Mouse (Mus musculus): Measurements from ENCODE around the gene Plxna4.

Plxna4 gene

DNA sequence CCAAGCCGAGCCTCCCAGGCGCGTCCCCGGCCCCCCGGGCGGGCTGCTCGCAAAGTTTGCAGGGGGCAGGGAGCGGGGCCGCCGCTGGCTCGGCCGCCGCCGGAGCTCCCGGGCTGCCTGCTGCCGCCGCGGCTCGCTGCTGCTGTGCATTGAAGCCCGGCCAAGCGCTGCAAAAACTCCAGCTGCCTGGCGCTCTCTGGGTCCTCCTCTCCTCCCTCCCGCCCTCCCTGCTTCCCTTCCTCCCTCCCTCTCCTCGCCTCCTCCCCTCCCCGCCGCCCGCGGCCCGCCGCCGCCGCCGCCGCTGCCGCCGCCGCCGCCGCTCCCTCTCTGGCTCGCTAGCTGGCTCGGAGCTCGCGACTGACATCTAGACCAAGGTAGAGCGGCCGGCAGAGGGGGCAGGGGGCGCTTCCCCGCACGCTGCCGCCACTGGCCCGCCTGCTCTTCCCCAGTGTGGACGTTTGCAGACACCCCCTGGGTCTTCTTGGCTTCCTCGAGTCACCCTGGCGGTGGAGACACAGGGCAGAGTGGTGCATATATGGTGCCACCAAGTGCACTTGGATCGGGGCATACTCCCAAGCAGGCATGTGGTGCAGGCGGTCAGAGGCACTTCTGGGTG, at the start of gene Plxna4:
Gene Plxna4, minus strand, starts transcription at position 137 of the 616 bp plus-strand sequence.
- in situ Hi-C loops (cut with MboI, MseI), result loop anchor here (5.0 kb wide), 1 partner anchor 651 kb away; no protein-coding TSS in a partner anchor

DNA sequence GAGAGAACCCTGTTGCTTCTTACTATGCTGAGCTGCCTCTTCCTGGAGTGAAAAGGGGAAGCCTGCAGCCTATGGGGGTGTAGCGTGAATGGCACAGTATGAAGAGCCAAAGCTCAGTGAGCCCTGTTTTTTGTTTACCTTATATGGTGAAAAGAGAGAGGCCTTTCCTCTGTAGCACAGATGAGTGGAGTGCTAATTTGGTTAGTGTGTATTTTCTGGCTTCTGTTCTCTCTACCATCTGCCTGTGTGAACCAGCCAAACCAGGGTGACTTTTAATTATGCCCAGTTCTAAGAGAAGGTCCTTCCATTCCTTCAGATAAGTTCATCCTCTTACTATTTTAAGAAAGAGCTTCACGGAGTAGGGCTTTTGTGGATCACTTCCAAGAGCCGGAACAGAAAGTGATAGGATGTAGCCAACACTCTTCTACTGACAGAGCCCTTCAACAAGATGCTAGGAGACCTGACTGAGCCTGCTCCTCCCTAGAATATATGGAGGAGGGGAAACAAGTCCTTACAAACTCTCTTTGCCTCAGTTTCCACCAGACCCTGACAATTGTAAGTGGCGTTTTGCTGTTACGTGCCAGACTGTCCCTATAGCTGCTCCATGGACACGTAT, 49.7 kb upstream of the Plxna4 start:
- in situ Hi-C loops (cut with MboI, MseI), result no loop called here

DNA sequence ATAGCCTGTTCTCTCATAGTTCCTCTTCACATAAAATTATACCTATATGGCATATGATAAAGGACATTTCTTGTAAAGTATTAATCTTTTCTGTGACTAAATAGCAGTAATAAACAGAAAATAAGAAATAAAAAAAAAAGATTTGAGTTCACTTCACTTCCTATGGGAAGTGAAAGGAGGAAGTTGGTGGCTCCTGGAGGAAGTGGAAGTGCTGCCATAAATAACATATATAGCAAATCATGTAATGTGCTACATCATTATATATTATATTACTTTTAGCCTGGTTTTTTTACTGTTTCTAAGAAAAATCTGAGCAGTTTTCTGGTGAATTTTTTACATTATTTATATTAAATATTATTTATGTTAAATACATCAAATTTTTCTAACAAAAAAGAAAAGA, 22.7 kb upstream of the Plxna4 start:
- in situ Hi-C loops (cut with MboI, MseI), result no loop called here

DNA sequence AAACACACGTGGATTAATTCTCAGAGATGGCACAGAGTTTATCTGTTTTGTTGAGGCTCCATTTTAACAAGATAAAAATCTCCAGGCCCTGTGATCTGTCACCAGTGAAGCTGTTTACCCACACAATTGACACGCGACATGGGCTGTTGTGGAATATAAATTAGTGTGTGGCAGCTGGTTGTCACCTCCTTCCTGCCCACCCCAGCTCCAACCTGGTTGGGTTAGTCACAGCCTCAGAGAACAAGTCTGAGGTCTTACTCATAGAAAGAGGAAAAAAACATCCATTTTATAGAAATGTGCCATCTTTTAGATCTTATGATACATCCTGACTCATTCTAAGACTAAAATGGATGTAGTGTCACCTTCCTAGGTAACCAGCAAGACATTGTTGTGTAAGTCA, 18.8 kb upstream of the Plxna4 start:
- in situ Hi-C loops (cut with MboI, MseI), result no loop called here

DNA sequence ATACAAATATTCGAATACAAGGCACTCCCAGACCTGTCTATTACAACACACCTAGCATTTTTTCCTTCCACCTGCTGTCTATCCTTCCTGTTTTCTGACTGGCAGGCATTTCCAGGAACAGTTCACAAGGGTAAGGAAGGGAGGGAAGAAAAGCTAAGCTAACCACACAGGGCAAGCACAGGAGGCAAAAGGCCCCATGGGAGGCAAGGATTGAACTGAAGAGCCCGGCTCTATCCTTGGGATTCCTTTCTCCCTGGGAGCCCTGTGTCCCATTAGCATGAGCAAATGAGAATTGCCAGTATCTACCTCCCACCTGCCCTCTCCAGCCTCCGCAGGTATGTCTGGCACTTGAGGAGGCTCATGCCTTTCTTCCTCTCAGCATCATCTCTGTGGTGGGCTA, 17.6 kb upstream of the Plxna4 start:
- in situ Hi-C loops (cut with MboI, MseI), result no loop called here

DNA sequence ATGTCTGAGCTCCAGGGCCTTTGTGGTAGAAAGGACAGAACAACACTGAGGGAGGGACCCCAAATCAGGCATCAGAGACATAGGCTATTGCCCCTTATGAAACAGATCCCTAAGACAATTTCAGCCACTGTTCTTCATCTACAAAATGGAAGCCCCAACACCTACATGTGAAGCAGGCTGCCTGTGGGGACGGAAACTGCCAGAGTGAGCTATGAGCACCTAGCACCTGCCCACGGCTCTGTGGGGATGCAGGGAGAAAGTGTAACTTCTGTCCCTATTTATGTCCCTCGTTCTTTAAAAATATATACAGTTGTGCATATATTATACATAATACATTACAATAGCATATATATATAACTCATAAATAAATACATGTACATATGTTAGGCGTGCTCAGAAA, 16.9 kb upstream of the Plxna4 start:
- in situ Hi-C loops (cut with MboI, MseI), result no loop called here

DNA sequence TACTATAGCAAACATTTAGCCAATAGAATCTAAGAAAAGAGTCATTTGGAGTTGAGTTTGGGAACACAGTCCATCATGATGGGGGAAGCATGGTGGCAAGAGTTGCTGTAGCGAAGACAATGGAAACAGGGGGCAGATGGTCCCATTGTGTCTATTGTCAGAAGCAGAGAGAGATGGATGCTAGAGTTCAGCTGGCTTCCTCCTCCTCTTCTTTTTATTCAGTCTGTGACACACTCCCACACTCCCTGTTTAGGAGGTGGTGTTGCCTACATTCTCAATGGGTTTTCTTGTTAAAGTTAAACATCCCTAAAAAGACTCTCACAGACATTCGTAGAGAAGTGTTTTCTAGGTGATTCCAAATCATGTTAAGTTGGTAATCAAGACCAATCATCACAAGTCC, 14.1 kb upstream of the Plxna4 start:
- in situ Hi-C loops (cut with MboI, MseI), result no loop called here

DNA sequence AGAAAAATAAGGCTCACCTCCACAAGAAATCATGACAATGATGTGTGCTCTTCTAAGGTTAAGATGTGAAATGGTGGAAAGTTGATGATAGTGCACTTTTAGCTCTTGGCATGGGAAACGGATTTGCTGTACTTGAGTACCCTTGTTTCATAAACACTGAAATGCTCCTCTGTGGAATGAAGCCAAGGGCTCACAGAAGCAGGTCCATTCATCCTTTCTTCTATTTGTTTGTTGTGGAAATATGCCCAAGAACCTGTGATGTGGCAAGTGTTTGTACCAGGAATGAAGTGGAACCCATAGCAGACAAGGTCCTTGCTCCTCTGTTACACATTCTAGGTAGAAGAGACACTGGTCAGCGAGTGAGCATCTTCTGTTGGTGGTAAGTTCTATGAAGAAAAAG, 13.3 kb upstream of the Plxna4 start:
- in situ Hi-C loops (cut with MboI, MseI), result no loop called here

DNA sequence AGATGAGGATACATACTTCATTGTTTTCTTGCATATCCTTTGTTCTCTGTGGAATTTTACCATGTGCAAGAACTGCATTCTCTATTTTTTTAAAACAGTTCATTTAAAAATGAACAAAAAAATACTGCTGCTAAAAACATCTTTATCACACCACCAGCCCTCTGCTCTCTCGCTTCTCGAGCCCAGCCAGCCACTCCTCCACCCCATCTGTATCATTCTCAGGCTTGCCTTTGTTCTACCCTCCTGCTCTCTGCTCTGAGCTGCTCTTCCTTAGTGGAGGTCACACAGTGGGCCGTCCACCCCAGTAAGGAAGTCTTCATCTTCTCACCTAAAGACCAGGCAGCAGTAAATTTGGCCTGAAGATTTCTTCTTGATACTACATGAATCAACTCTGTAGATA, 7.6 kb upstream of the Plxna4 start:
- in situ Hi-C loops (cut with MboI, MseI), result no loop called here

DNA sequence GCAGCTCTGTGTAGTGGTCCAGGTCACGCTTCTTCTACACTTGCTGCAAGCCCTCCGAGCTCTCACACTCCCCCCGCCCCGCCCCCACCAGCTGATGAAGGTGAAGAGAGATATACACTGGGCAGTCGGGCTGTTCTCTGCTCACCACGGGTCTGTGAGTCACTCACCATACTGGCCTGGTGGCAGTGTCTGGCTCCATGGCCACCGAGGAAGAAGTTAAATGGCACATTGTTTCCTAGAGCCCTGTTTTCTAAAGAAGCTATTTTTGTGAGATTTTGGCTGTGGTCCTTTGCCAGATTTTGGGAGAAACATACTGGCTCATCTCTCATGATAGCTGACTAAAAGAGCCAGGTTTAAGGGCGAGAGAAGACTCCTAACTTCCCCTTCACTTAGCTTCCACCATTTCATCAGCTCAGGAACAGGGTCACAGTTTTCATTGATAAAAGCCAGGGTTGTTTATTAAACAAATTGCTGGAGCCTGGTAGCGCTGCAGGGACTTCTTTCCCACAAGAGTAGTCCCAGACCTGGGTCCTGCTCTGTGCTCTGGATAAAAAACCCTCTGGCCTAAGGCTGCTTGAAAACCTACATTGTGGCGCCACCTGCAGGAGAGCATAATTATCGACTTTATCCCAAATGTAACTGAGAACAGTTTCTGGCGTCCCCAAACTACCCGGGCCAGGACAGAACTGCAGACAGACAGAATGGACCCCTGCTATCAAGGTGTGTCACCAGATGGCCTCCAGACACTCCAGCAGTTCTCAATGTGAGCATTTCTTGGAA, 3.2 kb upstream of the Plxna4 start:
- in situ Hi-C loops (cut with MboI, MseI), result no loop called here

DNA sequence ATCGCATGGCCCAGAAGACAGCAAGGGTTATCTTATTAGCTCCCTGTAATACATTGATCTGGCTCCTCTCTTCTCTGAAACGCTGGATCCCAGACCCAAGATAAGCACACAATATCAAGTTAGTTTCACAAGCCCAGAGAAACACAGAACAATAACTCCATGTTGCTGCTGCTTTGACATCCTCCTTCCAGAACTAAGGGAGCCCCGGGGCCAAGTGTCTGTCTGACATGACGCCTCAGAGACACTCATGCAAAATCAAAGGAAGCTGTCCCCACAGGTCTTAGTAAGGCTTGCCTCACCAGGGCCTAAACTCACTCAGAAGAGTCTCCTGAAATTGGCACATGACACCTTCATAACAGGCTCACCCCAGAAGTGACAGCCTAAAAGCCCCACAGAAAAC, 1.6 kb upstream of the Plxna4 start:
- in situ Hi-C loops (cut with MboI, MseI), result loop anchor here (5.0 kb wide), 1 partner anchor 652 kb away; no protein-coding TSS in a partner anchor

DNA sequence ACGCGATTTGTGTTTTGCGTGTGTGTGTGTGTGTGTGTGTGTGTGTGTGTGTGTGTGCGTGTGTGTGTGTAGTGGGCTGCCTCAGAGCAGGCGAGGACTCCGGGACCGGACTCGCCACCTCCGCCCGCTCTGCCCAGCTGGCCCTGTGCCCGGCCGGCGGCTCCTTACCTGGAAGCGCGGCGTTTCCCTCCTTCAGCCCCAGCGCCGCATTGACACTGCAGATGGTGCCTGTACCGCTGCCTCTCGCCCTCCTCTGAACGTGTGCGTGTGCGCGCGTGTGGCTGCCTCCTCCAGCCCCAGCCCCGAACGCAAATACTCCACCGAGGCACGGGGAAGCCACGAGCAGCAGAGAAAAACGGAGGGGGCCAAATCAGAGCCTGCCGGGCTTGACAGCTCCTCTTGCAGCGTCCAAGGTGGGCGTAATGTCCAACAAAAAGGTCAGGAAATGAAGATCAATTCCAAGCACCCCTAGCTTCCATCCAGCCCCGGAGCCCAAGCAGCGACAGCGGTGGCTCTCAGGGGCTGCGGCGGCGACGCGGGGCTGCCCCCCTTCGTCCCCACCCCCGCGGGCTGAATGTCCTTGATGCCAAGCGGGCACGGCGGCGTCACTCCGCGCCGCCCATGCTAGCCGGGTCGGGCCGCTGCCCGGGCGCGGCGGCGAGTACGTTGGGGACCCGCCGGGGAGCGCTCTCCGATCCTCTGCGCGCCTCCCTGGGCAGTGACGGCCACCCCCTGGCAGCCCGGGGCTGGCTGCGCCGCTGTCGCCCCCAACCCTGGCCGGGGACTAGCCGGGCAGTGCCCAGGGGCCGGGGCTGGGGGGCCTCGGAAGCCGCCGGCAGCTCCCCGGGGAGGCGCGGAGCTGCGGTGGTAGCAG, 619 bp downstream of the Plxna4 start:
- in situ Hi-C loops (cut with MboI, MseI), result loop anchor here (5.0 kb wide), 1 partner anchor 650 kb away; no protein-coding TSS in a partner anchor

DNA sequence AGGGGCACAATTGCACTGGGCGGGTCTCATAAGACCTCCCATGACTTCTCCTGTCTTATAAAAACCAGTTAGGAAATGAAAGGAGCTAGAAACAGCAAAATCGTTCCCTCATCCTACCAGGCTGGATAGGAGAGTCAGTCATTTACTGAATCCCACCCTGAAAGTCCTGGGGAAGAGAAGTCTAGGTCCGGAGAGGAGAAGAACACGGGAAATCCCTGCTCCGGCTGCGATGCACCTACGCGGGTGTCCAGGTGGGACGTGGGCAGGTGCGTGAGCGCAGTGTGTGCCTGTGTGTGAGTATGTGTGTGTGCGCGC, 1.2 kb downstream of the Plxna4 start:
- in situ Hi-C loops (cut with MboI, MseI), result loop anchor here (5.0 kb wide), 1 partner anchor 649 kb away; no protein-coding TSS in a partner anchor

DNA sequence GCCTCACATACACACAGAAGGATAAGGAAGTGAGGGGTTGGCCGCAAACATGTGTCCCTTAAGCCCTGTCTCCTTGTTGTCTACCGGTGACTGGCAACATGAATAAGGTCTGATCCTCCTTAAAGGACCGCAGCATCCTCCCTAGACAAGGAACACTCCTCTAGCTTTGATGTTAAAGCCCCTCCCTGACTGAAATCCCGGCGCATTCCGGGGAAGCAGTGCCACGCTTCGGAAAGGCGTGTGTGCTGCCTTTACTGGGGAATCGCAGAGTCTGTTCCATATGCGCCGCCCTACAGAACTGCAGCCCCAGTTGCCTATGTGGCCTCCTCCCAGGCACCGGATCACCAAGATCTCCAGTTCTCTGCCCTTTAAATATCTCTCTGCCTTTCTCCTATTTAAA, 1.6 kb downstream of the Plxna4 start:
- in situ Hi-C loops (cut with MboI, MseI), result loop anchor here (5.0 kb wide), 1 partner anchor 649 kb away; no protein-coding TSS in a partner anchor

DNA sequence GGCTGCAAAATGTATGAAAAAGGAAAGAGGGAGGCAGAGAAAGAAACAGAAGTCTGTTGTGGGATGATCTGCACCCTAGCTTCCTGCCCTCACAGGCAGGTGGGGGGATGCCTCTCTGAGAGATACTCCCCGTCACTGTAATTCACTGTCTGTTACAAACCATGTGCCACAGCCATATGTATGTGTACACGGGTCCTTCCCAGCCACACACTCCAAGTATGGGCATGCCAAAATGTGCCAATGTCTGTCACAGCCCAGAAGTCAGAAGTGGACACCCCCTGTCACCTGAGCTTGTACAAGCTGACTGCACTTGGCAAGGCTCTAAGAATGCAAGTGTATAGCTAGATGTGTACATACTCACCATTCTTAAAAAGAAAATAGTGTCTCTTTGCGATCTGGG, 2.8 kb downstream of the Plxna4 start:
- in situ Hi-C loops (cut with MboI, MseI), result loop anchor here (5.0 kb wide), 1 partner anchor 648 kb away; no protein-coding TSS in a partner anchor

DNA sequence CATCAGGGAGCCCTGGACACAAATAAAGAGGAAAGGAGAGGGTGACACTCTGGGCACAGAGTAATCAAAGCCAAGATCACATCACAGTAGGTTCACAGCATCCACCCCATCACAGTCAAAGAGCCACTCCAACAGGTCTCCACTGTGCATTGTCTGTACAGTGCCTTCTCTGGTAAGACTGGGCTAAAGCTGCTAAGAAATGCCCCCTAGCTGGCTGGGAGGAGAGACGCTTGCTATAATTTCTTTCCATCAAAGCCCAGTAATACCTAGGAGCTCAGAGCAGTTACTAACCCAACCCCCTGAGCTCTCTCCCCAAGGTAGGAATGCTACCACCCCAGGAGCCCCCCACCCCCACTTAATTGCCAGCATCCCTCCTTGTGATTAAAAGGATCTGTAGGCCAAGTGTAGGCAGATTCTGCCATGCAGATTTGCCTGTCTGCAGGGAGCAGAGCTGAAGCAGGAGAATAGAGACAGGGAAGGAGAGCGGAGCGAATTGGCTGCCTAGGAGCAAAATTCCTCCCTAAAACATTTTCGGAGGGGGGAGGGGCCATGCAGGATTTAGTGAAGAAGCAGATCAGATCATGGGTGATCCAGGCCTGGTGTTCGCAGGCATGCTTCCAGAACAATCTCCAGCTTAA, 3.6 kb downstream of the Plxna4 start:
- in situ Hi-C loops (cut with MboI, MseI), result no loop called here

DNA sequence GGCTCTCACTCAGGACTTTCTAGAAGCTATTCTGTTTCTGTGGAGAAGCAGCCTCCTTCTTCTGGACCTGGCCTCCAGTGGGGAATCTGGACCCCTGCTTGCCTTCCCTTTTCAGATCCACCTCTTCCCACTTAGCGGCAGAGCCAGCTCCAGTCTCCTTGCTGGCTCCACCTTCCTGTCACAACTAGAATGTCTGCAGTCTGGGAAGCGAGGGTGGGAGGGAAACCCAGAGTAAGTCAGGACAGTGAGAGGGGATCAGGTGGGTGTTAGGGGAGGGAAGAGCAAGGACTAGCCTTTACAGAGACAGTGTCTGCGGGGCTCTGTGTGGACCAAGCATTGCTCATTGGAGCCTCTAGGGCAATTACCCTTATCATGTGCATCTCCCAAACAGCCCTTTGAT, 4.4 kb downstream of the Plxna4 start:
- in situ Hi-C loops (cut with MboI, MseI), result no loop called here

DNA sequence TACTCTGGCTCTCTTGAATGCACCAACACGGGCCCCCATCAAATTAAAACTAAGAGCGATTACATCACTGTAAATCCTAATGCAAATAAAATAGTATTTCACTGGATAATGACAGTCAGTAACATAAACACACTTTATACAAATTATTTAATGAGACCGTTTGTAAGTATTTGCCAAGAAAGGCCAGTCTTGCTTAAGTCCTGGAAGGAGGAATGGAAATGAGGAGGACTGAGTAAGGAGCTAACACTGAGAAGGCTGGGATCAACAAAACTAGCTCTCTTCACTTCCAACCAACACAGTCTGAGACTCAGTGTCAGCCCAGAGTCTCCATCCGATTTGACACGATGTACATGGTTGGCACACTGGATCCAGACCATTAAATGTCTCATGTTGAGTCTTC, 16.5 kb downstream of the Plxna4 start:
- in situ Hi-C loops (cut with MboI, MseI), result no loop called here

DNA sequence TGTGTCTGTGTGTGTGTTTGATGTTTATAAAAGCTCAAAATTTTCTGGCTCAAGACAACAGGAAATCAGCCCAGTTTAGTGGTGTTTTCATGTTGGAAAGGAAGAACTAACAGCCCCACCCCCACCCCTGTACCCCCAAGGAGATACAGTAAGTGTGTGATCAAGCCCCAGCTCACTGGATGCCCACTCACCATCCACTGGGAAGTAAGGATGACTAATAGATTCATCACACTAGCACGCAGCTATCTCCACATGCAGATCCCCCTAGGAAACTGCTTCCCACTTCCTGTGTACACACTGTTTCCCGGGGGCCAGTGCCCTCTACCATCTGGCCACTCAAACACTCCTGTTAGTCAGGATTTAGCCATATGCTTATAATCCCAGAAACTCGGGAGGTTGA, 17.5 kb downstream of the Plxna4 start:
- in situ Hi-C loops (cut with MboI, MseI), result no loop called here

DNA sequence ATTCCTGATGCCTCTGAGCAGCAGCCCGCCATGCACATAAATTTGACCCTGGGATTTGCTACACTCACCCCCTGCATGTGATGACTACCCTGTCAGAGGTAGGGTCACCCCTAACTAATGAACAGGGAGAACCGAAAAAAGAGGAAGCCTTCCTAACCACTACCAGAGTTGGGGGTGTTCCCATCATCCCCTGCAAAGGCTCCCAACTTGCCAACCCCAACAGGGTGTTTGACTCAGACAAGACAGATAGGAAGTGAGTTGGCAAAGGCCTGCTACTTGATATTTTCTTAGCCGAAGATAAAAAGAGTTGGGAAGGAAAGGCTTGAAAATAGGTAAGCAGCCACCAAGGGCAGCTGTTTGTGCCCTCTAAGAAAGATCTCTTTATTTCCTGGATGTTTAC, 18.1 kb downstream of the Plxna4 start:
- in situ Hi-C loops (cut with MboI, MseI), result no loop called here

DNA sequence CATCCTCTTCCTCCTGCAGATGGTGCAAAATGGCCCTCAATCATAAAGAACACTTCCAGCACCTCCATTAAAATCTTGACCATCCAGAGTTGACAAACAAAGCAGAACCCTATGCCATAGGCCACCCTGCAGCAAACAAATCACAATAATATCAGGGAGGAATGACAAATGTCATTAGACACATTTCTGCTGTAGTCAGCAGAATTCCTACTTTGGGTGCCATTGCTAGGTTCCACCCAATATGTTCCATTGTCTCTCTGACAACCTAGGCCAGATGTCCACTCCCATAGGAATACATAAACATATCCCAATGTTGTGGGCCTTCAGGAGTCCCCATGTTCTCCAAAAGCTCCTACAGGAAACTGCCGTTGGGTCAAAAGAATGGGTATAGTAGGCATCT, 41.1 kb downstream of the Plxna4 start:
- in situ Hi-C loops (cut with MboI, MseI), result no loop called here
